Mouse (Mus musculus) CD4-positive helper T cell, adult 2 months (primary cell): ENCODE measurements around the gene Tex46.

Experiments
- DNase-seq: peaks from one replicate; pipeline ENCODE4 v3.0.0-alpha.2; 2012; ENCODE audit warnings: low read depth, missing footprints, low spot score

Tex46 gene

GRCm38 (mm10) chr4:136631237-136631994, 21.2 kb downstream of the Tex46 start:
- DNase-seq: no peak

GRCm38 (mm10) chr4:136635995-136636394, 25.8 kb downstream of the Tex46 start:
- no peak for DNase-seq

- no peak for DNase-seq
Measured at GRCm38 (mm10) chr4:136636511-136636910, 26.3 kb downstream of the Tex46 start.

- no peak for DNase-seq
Measured at GRCm38 (mm10) chr4:136636983-136637562, 26.8 kb downstream of the Tex46 start.

GRCm38 (mm10) chr4:136637563-136638229, 27.5 kb downstream of the Tex46 start:
- DNase-seq: peak; percentile 46

- no peak for DNase-seq
Measured at GRCm38 (mm10) chr4:136638230-136638750, 28.1 kb downstream of the Tex46 start.

- no peak for DNase-seq
Measured at GRCm38 (mm10) chr4:136638890-136639289, 28.7 kb downstream of the Tex46 start.

GRCm38 (mm10) chr4:136648922-136649479, 38.8 kb downstream of the Tex46 start:
- peak; percentile 64 for DNase-seq

- DNase-seq: no peak
Measured at GRCm38 (mm10) chr4:136649480-136650196, 39.4 kb downstream of the Tex46 start.

GRCm38 (mm10) chr4:136650261-136650660, 40.0 kb downstream of the Tex46 start:
- DNase-seq: no peak

- peak; percentile 27 for DNase-seq
Measured at GRCm38 (mm10) chr4:136651357-136651811, 41.1 kb downstream of the Tex46 start.

- DNase-seq: no peak
Measured at GRCm38 (mm10) chr4:136651882-136652527, 41.8 kb downstream of the Tex46 start.

GRCm38 (mm10) chr4:136652528-136652910, 42.3 kb downstream of the Tex46 start:
- no peak for DNase-seq

- no peak for DNase-seq
Measured at GRCm38 (mm10) chr4:136653019-136653418, 42.8 kb downstream of the Tex46 start.

GRCm38 (mm10) chr4:136653692-136654234, 43.5 kb downstream of the Tex46 start:
- DNase-seq: no peak

- no peak for DNase-seq
Measured at GRCm38 (mm10) chr4:136657914-136658313, 47.7 kb downstream of the Tex46 start.
